Mouse (Mus musculus) kidney, adult 11 months (tissue): ENCODE data around the gene Nudt16l1.

Experiments used
- DNase-seq: peaks from one replicate; pipeline ENCODE4 v3.0.0; 2022

Nudt16l1 gene

DNA sequence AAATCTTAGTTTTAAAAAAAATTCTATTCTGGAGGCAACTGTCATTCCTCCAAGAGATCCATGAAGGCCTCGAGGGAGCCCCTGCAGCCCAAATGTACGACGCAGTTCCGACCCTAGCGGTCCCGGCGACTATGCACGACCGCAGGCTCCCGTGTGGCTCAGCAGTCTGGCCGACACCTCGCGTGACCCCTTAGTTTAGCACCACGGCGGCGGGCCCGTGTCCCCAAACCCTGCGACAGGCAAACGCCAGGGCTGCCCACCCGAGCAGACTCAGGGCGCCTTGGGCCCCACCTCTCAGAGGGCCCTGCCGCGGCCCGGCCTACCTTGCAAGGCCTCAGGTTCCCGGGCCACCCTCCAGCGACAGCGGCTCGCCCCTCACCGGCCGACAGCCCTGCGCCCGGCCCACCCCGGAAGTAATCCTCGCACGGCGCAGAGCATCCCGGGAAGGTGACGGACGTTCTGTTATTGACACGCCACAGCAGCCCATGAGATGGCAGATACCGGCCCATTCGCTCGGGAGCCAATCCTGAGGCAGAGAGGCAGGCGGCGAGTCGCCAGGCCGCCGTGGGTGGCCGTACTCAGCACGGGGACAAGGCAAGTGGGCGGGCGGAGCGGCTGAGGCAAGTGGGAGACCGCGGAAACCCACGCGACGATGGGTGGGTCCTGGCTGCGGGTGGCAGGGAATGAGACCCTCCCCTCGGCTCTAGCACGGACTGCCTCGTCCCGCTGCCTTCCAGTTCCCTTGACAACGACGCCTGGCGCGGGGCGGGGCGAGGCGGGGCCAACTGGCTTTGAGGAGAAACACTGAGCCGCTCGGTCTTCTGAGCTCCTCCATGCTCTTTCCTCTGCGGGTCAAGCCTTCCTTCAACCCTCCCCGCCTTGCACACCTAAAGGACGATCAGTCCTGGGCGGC lies 25.5 kb downstream of the Nudt16l1 start, which contains the start of gene Anks3:
Anks3 (minus strand) TSS at position 409 of the 913 bp plus-strand sequence.
- DNase-seq, result peak; percentile 99

DNA sequence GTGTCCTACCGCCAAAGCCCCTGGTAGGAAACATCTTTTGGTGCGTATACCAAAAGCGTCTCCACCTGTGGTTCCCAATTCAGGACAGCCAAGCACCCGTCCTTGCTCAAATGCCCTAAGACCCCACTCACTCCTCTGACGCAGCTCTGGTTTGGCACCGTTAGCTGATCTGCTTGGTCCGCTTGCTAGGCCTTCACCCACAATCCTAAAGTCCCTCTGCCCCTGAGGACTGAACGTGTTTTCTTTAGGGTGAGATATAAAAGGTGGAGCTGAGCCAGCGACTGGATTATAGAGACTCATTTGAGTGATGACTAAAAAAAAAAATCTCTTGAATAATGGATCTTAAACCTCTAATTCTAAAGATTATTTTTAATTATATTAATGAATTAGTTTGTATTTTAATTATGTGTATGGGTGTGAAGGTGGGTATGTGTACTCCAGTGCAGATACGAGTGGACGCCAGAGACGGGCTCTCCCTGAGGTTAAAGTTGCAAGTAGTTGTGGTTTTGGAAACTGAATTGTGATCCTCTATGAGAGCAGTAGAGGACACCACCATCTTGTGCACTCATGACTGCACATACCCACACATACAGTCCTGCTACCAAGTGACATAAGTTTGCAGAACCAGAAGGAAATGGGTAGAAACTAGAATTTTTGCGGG lies 26.3 kb downstream of the Nudt16l1 start:
- no peak for DNase-seq

DNA sequence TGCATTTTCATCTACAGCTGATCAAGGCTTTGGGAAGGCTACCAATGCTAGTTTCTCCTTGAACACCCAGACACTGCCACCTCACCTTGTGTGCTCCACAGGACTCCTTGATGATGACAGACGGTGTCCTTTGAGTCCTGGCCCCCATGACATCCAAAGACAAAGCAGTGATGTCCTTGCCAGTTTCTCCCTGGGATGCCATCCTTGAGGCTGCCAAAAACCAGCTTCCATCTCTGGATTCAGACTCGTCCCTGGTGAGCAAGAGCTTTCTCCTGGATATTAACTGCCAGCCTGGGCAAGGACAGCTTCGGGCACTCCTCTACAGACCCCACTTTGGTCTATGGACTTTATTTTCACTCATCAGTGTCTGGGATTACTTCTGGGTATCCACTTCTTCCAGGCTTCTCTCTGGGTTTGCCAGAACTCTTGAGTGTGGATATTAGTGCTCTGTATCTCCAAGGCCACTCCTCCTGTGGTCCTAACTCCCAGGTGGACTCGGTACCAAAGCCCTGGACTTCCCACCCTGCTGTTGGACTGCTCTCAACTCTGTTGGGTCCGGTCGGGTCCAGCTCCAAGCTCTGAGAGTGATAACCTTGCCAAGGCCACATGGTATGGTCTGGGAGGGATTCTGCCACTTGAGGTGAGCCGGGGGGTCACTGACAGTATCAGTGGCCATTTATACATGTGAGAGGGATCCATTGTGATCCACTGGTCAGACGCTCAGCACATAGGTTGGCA lies 27.0 kb downstream of the Nudt16l1 start:
- no peak for DNase-seq

DNA sequence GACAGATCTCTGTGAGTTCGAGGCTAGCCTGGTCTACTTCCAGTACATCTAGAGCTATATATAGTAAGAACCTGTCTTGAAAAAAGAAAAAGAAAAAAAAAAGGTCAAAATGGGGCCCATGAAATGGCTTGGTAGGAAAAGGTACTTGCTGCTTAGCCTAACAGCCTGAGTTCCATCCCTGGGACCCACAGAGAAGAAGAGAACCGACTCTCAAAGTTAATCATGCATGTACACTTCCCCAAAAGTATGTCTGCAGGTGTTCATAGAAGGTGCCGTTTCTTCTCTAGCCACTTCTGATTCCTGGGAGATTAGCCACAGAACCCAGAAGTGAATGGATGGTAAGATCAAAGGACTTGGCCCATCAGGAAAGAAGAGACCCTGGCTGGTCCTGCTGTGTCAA lies 29.9 kb downstream of the Nudt16l1 start:
- no peak for DNase-seq

DNA sequence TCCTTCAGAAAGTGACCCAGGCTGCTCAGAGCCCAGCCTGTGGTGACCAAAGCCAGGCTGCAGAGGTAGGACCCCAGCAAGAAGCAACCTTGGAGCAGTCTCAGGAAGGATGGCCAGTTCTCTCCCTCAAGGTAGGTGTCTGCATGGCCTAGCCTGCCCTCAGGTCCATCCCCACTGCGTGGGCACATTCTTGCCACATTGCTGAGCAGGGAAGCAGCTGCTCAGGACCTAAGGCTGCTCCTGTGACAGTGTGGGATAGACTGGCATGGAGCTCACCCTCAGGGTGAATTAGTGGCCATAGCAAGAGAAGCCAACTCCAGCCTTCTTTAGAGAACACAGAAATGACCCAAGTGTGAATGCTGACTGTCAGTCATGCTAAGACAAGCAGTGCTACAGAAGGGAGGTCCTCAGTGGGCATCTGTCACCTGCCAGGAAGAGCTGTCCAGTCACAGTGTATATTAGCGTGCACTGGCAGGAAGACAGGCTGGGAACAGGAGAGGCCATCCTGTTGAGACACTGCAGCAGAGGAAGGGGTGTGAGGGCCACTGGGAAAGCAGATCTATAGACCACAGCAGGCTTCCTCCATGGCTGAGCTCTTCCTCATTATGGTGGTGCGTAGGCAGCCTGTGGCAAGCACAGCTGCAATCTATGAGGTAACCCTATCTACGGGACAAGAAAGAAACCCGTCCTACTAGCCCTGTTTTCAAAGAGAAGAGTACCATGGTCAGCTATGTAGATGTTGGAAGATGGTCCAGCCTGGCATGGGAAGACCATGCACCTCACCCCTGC lies 30.7 kb downstream of the Nudt16l1 start:
- no peak for DNase-seq

DNA sequence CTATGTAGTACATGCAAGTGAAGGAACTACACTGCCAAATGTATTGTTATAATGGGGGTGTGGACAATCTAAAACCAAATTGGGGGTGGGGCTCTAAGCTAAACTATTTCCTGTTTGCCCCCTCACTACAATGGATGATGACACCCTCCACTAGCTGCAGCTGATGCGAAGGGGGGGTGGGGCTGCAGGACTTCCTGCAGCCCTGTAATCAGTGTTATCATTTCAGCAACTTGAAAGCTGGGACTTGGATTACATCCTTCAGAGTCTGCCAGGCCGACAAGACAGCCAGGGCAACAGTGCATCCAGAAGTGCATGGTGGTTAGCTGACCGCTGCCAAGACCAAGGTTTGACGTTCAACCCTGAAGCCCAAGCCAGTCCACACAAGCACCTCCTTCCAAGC lies 33.1 kb downstream of the Nudt16l1 start:
- no peak for DNase-seq

DNA sequence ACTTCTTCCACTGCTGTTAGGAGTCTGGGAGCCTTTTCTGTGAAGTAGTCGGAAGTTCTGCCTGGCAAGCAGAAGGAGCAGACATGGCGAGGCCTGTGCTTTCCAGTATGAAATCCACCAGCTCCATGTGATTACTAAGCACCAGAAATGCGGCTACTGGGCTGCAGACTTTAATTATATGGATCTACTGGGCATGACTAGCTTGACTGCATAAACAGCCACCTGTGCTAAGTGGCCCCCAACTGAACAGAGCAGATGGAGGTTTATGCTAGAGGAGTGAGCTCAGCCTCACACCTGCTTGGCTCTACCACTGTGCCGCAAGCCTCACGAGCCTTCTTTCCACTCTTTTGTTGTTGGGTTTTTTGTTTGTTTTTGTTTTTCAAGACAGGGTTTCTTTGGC lies 36.0 kb downstream of the Nudt16l1 start:
- DNase-seq, result no peak

DNA sequence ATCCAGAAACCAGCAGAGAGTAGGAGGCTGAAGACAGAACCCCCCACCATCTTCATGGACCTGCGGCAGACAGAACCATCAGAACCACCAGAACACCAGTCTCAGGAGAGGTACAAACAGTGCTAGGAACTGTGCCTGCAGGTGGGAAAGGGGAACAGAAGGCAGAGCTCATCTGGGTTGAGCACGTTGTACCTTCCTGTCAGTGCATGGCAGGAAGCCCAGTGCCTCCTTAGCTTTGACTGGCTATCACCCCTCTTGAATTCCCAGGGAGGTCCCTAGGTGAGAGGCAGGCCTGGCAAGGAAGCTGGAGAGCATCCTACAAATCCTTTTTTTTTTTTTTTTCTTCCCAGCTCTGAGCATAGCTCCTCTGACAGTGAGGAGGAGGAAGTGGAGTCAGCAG lies 37.6 kb downstream of the Nudt16l1 start:
- DNase-seq, result no peak

DNA sequence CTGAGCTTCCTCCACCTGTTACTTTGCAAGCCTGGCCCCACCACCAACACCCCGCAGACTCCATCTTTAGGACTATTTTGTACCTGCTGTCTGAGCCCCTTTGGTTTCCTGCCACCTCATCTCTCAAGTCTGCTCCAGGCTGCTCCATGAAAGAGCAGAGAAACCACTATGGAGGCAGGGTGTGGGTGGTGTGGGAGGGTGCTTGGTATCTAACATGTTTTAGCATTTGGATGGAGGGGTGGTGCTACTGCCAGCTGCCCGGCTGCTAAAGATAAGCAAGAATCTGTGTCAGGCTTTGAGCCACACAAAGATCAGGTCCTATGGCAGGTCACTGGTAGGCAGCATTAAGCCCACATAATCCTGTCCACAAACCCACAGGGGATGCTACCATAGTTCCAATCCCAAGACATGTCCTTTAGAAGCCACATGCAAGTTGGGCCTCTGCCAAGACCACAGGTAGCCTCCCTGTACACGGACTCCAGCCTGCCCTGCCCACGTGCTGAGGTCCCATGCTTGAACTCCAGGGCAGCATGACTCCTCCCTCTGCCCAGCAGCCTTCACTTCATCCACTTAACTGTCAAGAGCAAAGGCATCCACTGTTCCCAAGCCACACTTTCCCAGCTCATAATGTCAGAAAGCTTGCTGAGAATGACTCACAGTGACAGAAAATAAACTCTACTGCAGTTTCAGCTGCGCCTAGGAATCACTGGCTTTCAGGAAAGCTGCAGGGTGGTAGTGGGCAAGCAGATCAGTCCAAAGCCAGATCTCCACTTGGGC lies 39.9 kb downstream of the Nudt16l1 start:
- DNase-seq, result peak; percentile 36

DNA sequence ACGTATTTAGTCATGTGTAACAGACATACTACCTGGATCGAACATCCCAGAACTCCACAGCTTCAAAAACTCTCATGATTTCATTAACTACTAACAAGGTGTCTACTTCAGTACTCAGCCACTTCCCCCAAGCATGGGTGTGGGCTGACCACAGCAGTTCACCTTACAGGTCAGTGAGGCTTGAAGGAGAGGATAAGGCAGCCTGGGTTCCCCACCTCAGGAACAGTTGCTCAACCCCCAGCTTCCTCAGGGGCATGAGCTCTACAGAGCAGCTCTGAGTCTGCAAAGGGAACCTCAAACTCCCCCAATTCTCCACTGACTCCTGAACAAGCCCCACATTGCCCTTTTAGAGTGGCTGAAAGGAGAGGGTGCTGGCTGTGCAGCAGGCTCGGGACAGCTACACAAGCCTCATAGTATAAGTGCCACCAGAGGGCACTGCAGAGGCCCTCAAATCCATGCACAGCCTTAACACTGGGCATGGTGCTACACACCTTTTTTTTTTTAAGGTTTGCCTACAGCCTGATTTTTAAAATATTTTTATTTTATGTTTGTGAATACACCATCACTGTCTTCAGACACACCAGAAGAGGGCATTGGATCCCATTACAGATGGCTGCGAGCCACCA lies 41.3 kb downstream of the Nudt16l1 start:
- peak; percentile 30 for DNase-seq

DNA sequence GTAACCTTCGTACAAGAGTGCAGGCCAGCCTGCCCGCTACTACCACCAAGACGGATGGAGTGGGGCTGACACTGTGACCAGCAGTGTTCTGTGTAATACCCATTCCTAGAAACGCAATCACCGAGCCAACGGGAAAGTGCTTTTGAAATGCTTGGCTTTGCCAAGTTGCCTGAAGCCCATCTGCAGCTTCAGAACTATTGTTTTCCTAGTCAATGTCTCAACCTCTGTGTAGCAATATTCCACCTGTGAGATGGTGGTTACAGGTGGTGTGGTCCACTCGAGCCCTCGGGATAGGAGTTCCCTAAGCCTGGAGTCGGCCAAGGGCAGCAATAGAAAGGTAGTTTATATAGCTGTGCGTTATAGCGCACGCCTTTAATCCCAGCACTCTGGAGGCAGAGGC lies 46.2 kb downstream of the Nudt16l1 start:
- no peak for DNase-seq
